Mouse (Mus musculus) cortical plate, adult 2 months (tissue): ENCODE results near the gene Endov. TPM values are rescaled to one million over a fixed set of nuclear protein-coding genes. Genes with fewer than 3 reads are reported as not detected.

Experiments
- H3K27ac ChIP-seq: fragments of 200-500 bp; 2 replicates; pipeline ENCODE4 v1.5.1; 2012; ENCODE audit warnings: low read length, control low read depth, inconsistent platforms; ENCODE audit not compliant: insufficient read depth
- H3K4me1 ChIP-seq: fragments of 200-500 bp; 2 replicates; pipeline ENCODE4 v1.6.1; 2011; ENCODE audit warnings: low read length; ENCODE audit not compliant: control insufficient read depth, insufficient read depth
- H3K4me3 ChIP-seq: fragments of 200-500 bp; 2 replicates; pipeline ENCODE4 v1.5.1; 2011; ENCODE audit warnings: mild to moderate bottlenecking, low read length, control low read depth; ENCODE audit not compliant: insufficient read depth
- CTCF ChIP-seq: fragments of 200-500 bp; IDR thresholded peaks from 2 replicates; pipeline ENCODE4 v1.5.1; 2011; ENCODE audit warnings: mild to moderate bottlenecking, control low read depth, low read length; ENCODE audit not compliant: insufficient read depth; ENCODE audit errors: extremely low read depth
- POLR2A ChIP-seq: fragments of 200-500 bp; IDR thresholded peaks from 2 replicates; pipeline ENCODE4 v1.6.1; 2011; ENCODE audit warnings: mild to moderate bottlenecking, low read length, control low read depth; ENCODE audit not compliant: insufficient read depth; ENCODE audit errors: extremely low read depth
- polyA plus RNA-seq: library from polyadenylated mRNA; depleted of rRNA; stranded (reverse); fragments of >200 nt; gene quantifications from 2 replicates; pipeline ENCODE4 v1.2.3, GENCODE M21; 2012; rRNA removed

Gene Endov
- polyA plus RNA-seq: 21.1 and 24.4 TPM in 2 replicates

GRCm38 (mm10) chr11:119490861-119491689 is at the start of gene Endov:
Gene Endov, plus strand, starts transcription at chr11:119491347.
- Histone ChIP-seq H3K4me1 (peaks cover 2% of the 10 kb centered on the region; the same call in 1 of the 2 replicates), H3K4me3 (peak within 1 kb of the TSS; percentile 67)
- TF ChIP-seq POLR2A (0 out of 2 replicates have a peak, but pooled peaks have one; percentile 52), CTCF (peak; percentile 70)

GRCm38 (mm10) chr11:119442199-119442598 is 48.9 kb upstream of the Endov start:
- no peak overlapping the region for H3K4me3 ChIP-seq
- TF ChIP-seq CTCF: no peak
- TF ChIP-seq POLR2A: no peak
- no peak overlapping the region for H3K27ac ChIP-seq
- no peaks in the 10 kb centered on the region for H3K4me1 ChIP-seq

More at GRCm38 (mm10) chr11:119490861-119491689, at the start of gene Endov:
- peak within 1 kb of the TSS; percentile 90 for H3K27ac ChIP-seq

- H3K4me1 ChIP-seq: no peaks in the 10 kb centered on the region
- no peak overlapping the region for H3K27ac ChIP-seq
- no peak overlapping the region for H3K4me3 ChIP-seq
- TF ChIP-seq CTCF: no peak
- TF ChIP-seq POLR2A: no peak
These were observed 47.7 kb upstream of the Endov start for GRCm38 (mm10) chr11:119443442-119443841.

GRCm38 (mm10) chr11:119456097-119456496 is 35.0 kb upstream of the Endov start:
- H3K4me3 ChIP-seq: no peak overlapping the region
- no peaks in the 10 kb centered on the region for H3K4me1 ChIP-seq
- H3K27ac ChIP-seq: no peak overlapping the region
- no peak for TF ChIP-seq CTCF
- no peak for TF ChIP-seq POLR2A

GRCm38 (mm10) chr11:119477876-119478275 is 13.3 kb upstream of the Endov start:
- H3K4me3 ChIP-seq: no peak overlapping the region
- H3K4me1 ChIP-seq: no peaks in the 10 kb centered on the region
- H3K27ac ChIP-seq: no peak overlapping the region
- no peak for TF ChIP-seq POLR2A
- no peak for TF ChIP-seq CTCF

GRCm38 (mm10) chr11:119491690-119492087 is 542 bp downstream of the Endov start:
- TF ChIP-seq CTCF (no peak), POLR2A (no peak)
- H3K4me1 ChIP-seq: peaks cover 2% of the 10 kb centered on the region; the same call in 1 of the 2 replicates
- H3K4me3 ChIP-seq: peak overlapping the region; percentile 67
- no peak overlapping the region for H3K27ac ChIP-seq

GRCm38 (mm10) chr11:119492830-119493229 is 1.7 kb downstream of the Endov start:
- no peak overlapping the region for H3K4me3 ChIP-seq
- H3K4me1 ChIP-seq: peaks cover 2% of the 10 kb centered on the region; the same call in 1 of the 2 replicates

GRCm38 (mm10) chr11:119493516-119493915 is 2.4 kb downstream of the Endov start:
- TF ChIP-seq CTCF: no peak
- Histone ChIP-seq H3K4me3 (no peak overlapping the region), H3K27ac (no peak overlapping the region), H3K4me1 (peaks cover 2% of the 10 kb centered on the region; the same call in 1 of the 2 replicates)

More at GRCm38 (mm10) chr11:119492830-119493229, 1.7 kb downstream of the Endov start:
- H3K27ac ChIP-seq: no peak overlapping the region
- TF ChIP-seq CTCF: no peak
- TF ChIP-seq POLR2A: no peak

GRCm38 (mm10) chr11:119496147-119496546 is 5.0 kb downstream of the Endov start:
- no peak for TF ChIP-seq POLR2A
- TF ChIP-seq CTCF: no peak
- H3K4me1 ChIP-seq: peaks cover 2% of the 10 kb centered on the region; the same call in 1 of the 2 replicates
- H3K27ac ChIP-seq: no peak overlapping the region
- H3K4me3 ChIP-seq: no peak overlapping the region

GRCm38 (mm10) chr11:119497451-119497850 is 6.3 kb downstream of the Endov start:
- Histone ChIP-seq H3K27ac (no peak overlapping the region), H3K4me3 (no peak overlapping the region), H3K4me1 (peaks cover 2% of the 10 kb centered on the region; the same call in 1 of the 2 replicates)
- no peak for TF ChIP-seq CTCF
- TF ChIP-seq POLR2A: no peak
